Mouse (Mus musculus) right cerebral cortex, postnatal 36 days (tissue): ENCODE measurements around the gene Cep57l1.

ENCODE experiments used
- DNase-seq, 2 experiments: peaks; one replicate each; pipeline ENCODE4 v3.0.0; 2022; ENCODE audit warnings: low spot score in 2 of 2, mixed read lengths in 1 of 2

Cep57l1 gene

GRCm38 (mm10) chr10:41676661-41677061 lies 133.0 kb downstream of the Cep57l1 start:
- no peak for DNase-seq

GRCm38 (mm10) chr10:41675842-41676571 lies 133.7 kb downstream of the Cep57l1 start:
- DNase-seq, result no peak

DNA sequence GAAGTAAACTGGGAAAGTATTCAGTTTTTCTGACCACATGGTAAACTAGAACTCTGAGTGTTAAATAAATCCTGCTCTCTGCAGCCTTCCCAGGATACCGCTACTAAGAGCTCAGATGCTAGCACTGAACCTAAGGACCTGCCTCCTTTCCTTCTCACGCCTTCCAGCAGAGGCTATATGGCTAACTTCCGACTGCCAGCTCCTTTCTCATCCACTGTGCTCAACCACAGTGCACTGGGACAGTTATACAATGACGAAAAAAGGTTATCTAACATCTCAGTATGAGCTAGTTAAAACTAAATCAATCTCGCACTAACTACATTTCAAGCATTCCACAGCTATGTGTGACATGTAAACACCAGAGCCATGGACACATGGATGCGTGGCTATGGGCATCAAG lies 134.4 kb downstream of the Cep57l1 start:
- DNase-seq, result no peak

GRCm38 (mm10) chr10:41674362-41674761 lies 135.3 kb downstream of the Cep57l1 start:
- no peak for DNase-seq

DNA sequence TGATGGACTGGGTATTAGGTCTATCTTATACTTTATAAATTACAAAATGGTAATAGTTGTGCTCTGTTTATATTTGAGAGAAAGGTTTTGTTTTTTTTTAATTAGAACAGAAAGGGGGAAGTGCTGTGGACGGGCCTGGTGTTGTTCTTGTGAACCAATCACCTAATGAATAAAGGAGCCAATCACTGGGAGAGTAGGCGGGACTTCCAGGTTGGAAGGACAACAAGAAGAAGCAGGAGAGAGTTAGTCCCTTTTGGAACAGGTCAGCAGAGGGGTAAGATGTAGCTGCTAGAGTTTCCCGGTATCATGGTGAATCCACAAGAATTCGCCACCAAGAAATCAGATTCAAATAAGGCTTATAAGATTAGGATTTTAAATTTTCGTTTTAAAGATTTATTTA lies 139.5 kb downstream of the Cep57l1 start:
- no peak for DNase-seq
